Mouse (Mus musculus): ENCODE results near the gene Eif4e. TPM values are rescaled to one million over a fixed set of nuclear protein-coding genes. Genes with fewer than 3 reads are reported as not detected.

The Eif4e gene
- polyA plus RNA-seq, 1 experiment from 2014 or later = 240 TPM

- Histone ChIP-seq H3K4me2 (ENCODE audit: low read length) (no peak overlapping the region), H3K36me3 (ENCODE audit: insufficient read depth, low read length) (no peaks in the 10 kb centered on the region), H3K9me3 (replicated peaks; ENCODE audit: low read length) (no peaks in the 10 kb centered on the region), H3K27me3 (ENCODE audit: insufficient read depth, low read length) (no peaks in the 10 kb centered on the region), H3K4me3 (replicated peaks; ENCODE audit: low read depth, low read length) (no peak overlapping the region), H3K9ac (ENCODE audit: low read depth, low read length) (no peak overlapping the region), H3K4me1 (replicated peaks; ENCODE audit: insufficient read depth, low read length) (peaks cover 3% of the 10 kb centered on the region), H3K27ac (no peak overlapping the region)
- no peak for DNase-seq (ENCODE audit: low spot score)
- TF ChIP-seq CTCF (IDR thresholded peaks at IDR 0.05; ENCODE audit: low read depth) = no peak
- WGBS = 55% methylated on average over 4 of the region's 4 CpGs
- peak; percentile 58; the same call in 1 of the 2 replicates for ATAC-seq (replicated peaks; ENCODE audit: low FRiP score, low read depth)
Observed at GRCm38 (mm10) chr3:138601076-138601475, 75.1 kb downstream of the Eif4e start.

GRCm38 (mm10) chr3:138605132-138605531 lies 79.2 kb downstream of the Eif4e start:
- no peak for TF ChIP-seq CTCF (IDR thresholded peaks at IDR 0.05; ENCODE audit: low read depth)
- Histone ChIP-seq H3K36me3 (ENCODE audit: insufficient read depth, low read length) (no peaks in the 10 kb centered on the region), H3K9ac (ENCODE audit: low read depth, low read length) (no peak overlapping the region), H3K4me2 (ENCODE audit: low read length) (peak overlapping the region; percentile 21), H3K4me1 (replicated peaks; ENCODE audit: insufficient read depth, low read length) (peaks cover 3% of the 10 kb centered on the region), H3K4me3 (replicated peaks; ENCODE audit: low read depth, low read length) (no peak overlapping the region), H3K9me3 (replicated peaks; ENCODE audit: low read length) (no peaks in the 10 kb centered on the region), H3K27ac (no peak overlapping the region), H3K27me3 (ENCODE audit: insufficient read depth, low read length) (no peaks in the 10 kb centered on the region)
- WGBS = 27% methylated on average over 8 of the region's 8 CpGs
- ATAC-seq (replicated peaks; ENCODE audit: low FRiP score, low read depth) (no peak), DNase-seq (ENCODE audit: low spot score) (peak; percentile 41)

- ATAC-seq (replicated peaks; ENCODE audit: low FRiP score, low read depth) = no peak
- no peak for DNase-seq (ENCODE audit: low spot score)
- no peak overlapping the region for H3K4me2 ChIP-seq (ENCODE audit: low read length)
- no peak overlapping the region for H3K9ac ChIP-seq (ENCODE audit: low read depth, low read length)
- H3K36me3 ChIP-seq (ENCODE audit: insufficient read depth, low read length) = no peaks in the 10 kb centered on the region
- 81% methylated on average over 5 of the region's 5 CpGs for WGBS
- no peak overlapping the region for H3K27ac ChIP-seq
- no peak overlapping the region for H3K4me3 ChIP-seq (replicated peaks; ENCODE audit: low read depth, low read length)
- TF ChIP-seq CTCF (IDR thresholded peaks at IDR 0.05; ENCODE audit: low read depth) = no peak
- peaks cover 3% of the 10 kb centered on the region for H3K4me1 ChIP-seq (replicated peaks; ENCODE audit: insufficient read depth, low read length)
- H3K9me3 ChIP-seq (replicated peaks; ENCODE audit: low read length) = no peaks in the 10 kb centered on the region
- no peaks in the 10 kb centered on the region for H3K27me3 ChIP-seq (ENCODE audit: insufficient read depth, low read length)
Observed at GRCm38 (mm10) chr3:138608665-138609064, 82.7 kb downstream of the Eif4e start.

MicroRNAs within 50 kb of the gene (microRNA counts, 519-probe panel; counts per million panel counts)
- 330 counts per million, percentile 68 among the panel's probes with 10 or more counts for microRNA mmu-miR-1956

Small RNA genes within 50 kb of the gene (microRNA-seq; reads per million reads assigned to microRNA genes)
- not detected for gene Mir1956

Other genes starting within 250 kb of the Eif4e start
- 0.83 and 0.91 TPM in 2 replicates for gene Adh6a, start 212.9 kb upstream of the Eif4e start, polyA plus RNA-seq (2015; fragmentation: Nextera tagmentation; extraction: Ambion mirVana)
- gene Adh6b, start 184.4 kb upstream of the Eif4e start, polyA plus RNA-seq (2015; fragmentation: Nextera tagmentation; extraction: Ambion mirVana) = 0.54 and 0.75 TPM in 2 replicates
- not detected in 2 replicates for gene Adh4, start 110.7 kb upstream of the Eif4e start, polyA plus RNA-seq (2015; fragmentation: Nextera tagmentation; extraction: Ambion mirVana)
- gene Adh5, start 83.1 kb upstream of the Eif4e start, polyA plus RNA-seq (2015; fragmentation: Nextera tagmentation; extraction: Ambion mirVana) = 280 and 288 TPM in 2 replicates
- 40.2 and 41.4 TPM in 2 replicates for gene Metap1, start 36.7 kb upstream of the Eif4e start, polyA plus RNA-seq (2015; fragmentation: Nextera tagmentation; extraction: Ambion mirVana)
- gene Tspan5, start 216.0 kb downstream of the Eif4e start, polyA plus RNA-seq (2015; fragmentation: Nextera tagmentation; extraction: Ambion mirVana) = 19.0 and 19.4 TPM in 2 replicates